Mouse (Mus musculus) mature B cell (primary cell): ENCODE measurements at regions not wholly inside any gene's neighbourhood (a gene's known extent, or its start where the extent isn't known, plus 50 kb on each side); places are given as distances from the start of the nearest gene placed in this dataset.

Experiments
- in situ Hi-C: fragments of 300-500 bp; cut with MboI; formaldehyde crosslinking; loops from 2 replicates; pipeline ENCODE4 v1.14.3; 2019

GRCm38 (mm10) chr4:54027565-54028237, 201.9 kb downstream of the Tmem38b start:
- in situ Hi-C loops: no loop called here

DNA sequence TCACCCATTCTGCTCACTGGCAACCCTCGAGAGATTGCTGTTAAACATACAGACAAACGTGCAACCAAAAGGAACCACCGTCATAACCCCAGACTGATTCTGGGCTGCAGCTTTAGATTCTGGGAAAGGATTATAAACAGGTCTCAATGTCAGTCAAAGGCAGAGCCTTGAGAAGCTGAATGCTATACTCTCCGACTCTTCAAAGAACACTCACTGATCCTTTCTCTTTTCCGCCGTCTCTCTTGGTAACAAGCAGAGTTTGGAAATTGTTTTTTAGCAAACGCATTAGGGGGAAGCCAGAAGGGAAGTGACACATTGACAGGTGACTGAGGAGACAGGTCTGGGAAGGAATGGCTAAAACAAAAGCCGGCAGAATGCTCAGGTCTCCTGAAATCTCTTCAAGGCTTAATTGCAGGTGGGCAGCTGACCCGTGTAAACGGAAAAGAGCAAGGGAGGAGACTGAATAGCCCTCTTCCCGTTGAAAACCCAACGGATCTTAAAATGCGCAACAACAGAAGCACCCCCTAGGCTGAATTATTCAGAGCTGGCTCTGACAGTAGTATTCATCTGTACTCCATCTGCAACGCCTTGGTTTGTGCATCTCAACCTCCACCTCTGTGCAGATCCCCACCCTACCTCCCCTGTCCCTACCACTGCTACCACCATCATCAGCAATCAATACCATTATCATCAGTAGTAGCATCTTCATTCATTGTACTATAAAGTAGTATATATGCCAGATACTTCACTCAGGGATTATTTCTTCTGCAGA, 219.6 kb downstream of the Tmem38b start:
- in situ Hi-C loops: no loop called here

DNA sequence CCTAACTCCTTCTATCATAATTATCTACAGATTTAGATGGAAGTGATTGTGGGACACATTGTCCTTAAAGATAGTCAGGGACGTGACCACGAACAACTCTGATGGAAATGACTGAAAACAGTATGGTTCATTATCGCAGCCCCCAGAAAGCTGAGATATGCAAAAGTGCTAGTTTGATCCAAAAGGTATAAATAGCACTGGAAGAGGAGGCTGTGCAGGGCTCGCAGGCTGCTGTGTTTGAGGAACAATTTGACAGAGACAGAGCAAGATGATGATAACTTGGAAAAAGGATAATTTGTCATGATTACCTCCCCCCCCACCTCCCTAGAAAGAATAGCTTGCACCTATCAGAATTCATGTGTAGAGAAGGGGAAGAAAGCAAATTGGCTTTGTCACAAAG, 238.5 kb downstream of the Tmem38b start:
- in situ Hi-C loops: no loop called here

- in situ Hi-C loops: no loop called here
Observed at GRCm38 (mm10) chr4:54071951-54072350, 246.1 kb downstream of the Tmem38b start.

GRCm38 (mm10) chr4:54072482-54072881, 246.6 kb downstream of the Tmem38b start:
- in situ Hi-C loops: no loop called here

DNA sequence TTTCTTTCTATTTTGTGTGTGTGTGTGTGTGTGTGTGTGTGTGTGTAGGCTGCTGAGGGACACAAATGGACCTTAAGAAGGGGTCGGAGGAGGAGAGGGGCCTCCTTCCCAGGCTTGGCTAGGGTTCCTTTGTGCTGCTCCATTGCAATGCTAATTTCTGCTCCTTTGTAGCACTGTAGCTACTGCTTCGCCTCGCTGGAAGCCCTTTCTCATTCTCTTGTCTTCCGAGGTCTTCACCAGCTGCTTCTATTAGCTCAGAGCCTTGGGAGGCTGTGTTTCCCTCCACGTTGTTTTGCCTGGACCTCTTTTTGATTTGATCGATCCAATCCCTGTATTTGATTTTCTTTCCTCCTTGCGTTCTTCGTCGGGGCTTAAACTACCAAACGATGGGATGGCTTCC, 247.1 kb downstream of the Tmem38b start:
- in situ Hi-C loops: no loop called here

- in situ Hi-C loops: no loop called here
Observed at GRCm38 (mm10) chr4:54073483-54073882, 247.6 kb downstream of the Tmem38b start.

- in situ Hi-C loops: no loop called here
Observed at GRCm38 (mm10) chr4:54074226-54074625, 248.4 kb downstream of the Tmem38b start.

GRCm38 (mm10) chr4:54080526-54080925, 254.7 kb downstream of the Tmem38b start:
- in situ Hi-C loops: no loop called here

DNA sequence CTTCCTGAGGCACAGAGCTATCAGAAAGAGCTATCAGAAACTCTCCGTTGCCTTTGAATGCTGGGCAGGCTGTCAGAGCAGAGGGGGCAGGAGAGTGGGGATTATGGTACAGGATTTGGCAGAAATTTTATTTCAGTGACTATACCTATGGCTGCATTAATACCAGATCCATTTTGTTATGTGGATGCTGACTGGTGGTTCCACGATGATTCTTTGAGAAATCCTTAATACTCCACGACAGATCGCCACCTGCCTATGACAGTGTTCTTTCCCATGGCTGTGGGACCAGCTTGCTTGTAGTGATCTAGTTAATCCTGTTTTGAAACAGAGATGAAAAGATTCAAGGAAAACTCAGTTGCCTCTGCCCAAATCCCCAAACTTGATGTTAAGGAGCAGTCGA, 255.6 kb downstream of the Tmem38b start:
- in situ Hi-C loops: no loop called here

- in situ Hi-C loops: no loop called here
Observed at GRCm38 (mm10) chr4:54084747-54085146, 258.9 kb downstream of the Tmem38b start.

- in situ Hi-C loops: no loop called here
Observed at GRCm38 (mm10) chr4:54094285-54094997, 268.6 kb downstream of the Tmem38b start.

- in situ Hi-C loops: no loop called here
Observed at GRCm38 (mm10) chr4:54095200-54095930, 269.5 kb downstream of the Tmem38b start.

- in situ Hi-C loops: no loop called here
Observed at GRCm38 (mm10) chr4:54097543-54097942, 271.7 kb downstream of the Tmem38b start.

- in situ Hi-C loops: no loop called here
Observed at GRCm38 (mm10) chr4:54100282-54100681, 274.4 kb downstream of the Tmem38b start.

- in situ Hi-C loops: no loop called here
Observed at GRCm38 (mm10) chr4:54106976-54107375, 281.1 kb downstream of the Tmem38b start.

DNA sequence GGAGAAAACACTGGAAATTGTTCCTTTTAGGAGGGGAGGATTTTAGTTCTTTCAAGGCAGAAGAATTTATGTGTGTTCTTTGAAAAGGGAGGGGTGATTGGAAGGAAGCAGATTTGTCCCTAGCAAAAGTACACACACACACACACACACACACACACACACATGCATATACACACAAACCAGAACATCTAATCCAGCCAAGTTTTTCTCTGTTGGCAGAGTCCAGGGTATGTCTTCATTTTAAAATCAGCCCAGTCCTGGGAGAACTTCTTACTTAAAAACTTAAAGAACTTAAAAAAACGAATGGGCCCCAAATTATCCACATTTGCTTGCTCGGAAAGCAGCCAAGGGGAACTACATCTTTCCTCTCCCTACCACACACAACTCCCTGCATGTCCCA, 290.5 kb downstream of the Tmem38b start:
- in situ Hi-C loops: no loop called here

DNA sequence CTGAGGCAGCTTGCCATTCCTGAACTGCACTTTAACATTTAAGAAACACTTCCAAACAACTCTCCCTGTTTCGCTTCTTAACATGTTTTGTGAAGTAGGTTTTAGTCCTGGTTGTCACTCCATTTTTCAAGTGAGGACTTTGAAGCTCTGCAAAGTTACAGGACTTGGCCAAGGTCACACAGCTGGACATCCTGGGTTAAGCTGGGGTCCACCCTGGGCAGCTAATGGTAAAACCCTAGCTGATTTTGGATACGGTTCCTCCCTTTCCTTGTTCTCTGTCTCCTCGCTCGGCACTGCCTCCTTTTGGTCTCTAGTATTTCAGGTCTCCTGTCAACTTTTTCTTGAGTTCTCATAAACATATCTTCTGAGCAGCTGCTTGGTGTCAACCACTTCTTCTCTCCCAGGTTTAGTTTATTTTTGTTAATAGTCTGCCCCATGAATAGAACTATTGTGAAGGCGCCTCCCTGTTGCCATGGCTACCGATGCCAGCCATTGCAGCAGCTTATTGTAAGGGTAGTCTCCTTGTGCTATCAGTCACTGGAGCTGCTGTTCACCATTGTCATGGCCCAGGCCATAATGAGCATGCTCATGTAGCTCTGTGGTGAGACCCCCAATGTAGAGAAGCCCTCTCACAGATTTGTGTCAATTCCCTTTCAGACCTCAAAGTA, 292.5 kb downstream of the Tmem38b start:
- in situ Hi-C loops: no loop called here

DNA sequence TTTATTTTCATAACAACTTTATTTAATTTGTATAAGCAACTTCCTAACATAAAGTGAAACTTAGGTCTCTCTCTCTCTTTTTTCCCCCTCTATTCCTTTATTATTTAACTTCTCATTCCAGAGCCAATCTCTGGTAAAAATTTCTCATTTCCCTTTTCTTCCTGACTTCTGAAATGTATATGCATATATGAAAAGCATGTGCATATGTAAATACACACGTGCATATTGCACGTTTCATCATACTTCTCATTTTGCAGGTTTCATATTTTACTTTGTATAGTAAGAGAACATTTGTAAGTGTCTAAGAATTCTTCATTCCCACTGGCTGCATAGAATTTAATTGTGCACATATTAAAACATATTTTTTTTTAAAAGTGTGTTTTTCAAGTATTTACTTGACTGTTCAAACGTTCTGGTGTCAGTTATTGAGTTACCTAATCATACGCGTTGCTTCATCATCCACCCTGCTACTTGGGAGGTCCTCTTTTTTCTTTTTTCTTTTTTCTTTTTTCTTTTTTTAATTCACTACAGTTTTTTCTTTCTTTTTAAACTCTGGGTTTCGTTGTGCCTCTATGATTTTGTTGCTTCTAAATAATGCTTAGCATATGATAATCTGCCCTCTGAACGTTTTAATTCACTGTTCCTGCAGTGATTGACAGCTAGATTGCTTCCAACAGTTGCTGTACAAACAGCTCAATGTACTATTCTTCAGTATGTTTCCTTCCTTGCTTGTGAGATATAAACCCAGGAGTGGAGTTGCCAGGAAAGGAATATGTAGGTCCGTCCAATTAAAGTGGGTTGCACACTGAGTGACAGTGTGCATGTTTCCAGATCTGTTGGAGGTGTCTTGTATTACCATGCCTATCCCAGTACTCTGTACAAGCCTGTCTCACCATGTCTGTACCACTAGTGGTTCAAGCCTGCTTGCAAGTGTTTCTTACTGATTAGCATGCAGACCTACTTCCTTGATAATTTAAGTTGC, 303.2 kb downstream of the Tmem38b start:
- in situ Hi-C loops: no loop called here

DNA sequence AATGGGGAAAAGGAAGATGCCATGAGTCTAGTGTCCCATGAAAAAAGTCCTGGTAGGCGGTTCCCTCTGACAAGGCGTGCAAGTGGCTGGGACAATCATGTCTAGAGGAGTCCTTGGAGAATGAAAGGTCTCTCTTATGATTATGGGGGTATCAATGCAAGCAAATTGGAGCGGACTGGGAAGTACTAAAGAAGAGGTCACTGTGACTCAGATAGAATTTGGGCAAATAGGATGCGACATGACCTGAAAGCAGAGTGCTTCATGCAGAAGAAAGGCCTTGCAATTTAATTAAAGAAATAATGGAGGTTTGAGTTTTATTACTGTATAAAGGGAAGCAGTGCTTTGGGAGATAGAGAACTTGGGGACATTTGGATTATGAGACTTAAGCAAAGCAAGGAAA, 330.3 kb downstream of the Tmem38b start:
- in situ Hi-C loops: no loop called here
